Mouse (Mus musculus) G1E (cell line): ENCODE results near the gene Myo16.

Experiments
- CTCF ChIP-seq: IDR thresholded peaks from 2 replicates; pipeline ENCODE4 v1.5.1; 2012; ENCODE audit warnings: low read depth, low read length, inconsistent platforms, mixed read lengths
- GATA1 ChIP-seq: IDR thresholded peaks from 2 replicates; pipeline ENCODE4 v1.6.1; 2012; ENCODE audit warnings: borderline replicate concordance, low read length, inconsistent platforms, mixed read lengths
- GATA2 ChIP-seq: IDR thresholded peaks from 2 replicates; pipeline ENCODE4 v1.6.1; 2012; ENCODE audit warnings: low read depth, low read length, inconsistent platforms, borderline replicate concordance
- POLR2AphosphoS5 ChIP-seq: IDR thresholded peaks from 2 replicates; pipeline ENCODE4 v1.6.1; 2012; ENCODE audit warnings: low read depth, low read length, inconsistent platforms; ENCODE audit not compliant: insufficient replicate concordance
- TAL1 ChIP-seq: conservative IDR thresholded peaks from 2 replicates; pipeline ENCODE4 v1.6.1; 2012; ENCODE audit warnings: low read depth, low read length, inconsistent platforms, mixed read lengths

DNA sequence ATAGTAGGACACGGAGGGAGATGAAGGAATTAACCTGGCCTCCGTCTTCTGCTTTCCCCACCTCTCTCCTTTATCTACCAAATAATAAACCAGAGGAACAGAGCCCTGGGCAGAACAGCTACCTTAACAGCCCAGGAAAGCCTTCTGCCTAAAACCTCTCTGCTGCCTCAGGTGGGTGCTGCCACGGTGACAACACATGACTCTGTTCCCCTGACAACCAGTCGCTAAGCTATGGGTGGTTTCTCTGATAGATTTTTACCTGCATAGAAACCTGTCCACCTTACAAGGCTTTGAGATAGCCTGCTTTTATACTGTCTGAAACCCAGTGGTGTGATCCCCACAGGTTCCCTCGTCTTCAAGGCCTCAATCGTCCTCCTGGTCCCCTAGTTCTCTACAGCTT is 337.2 kb downstream of the Myo16 start:
- TF ChIP-seq CTCF: no peak
- TF ChIP-seq GATA1: no peak
- no peak for TF ChIP-seq TAL1
- no peak for TF ChIP-seq POLR2AphosphoS5
- no peak for TF ChIP-seq GATA2
